Mouse (Mus musculus): ENCODE measurements at regions not wholly inside any gene's neighbourhood (a gene's known extent, or its start where the extent isn't known, plus 50 kb on each side); places are given as distances from the start of the nearest gene placed in this dataset.
"Not testable (repeated sequence)": the region's sequence is repeated elsewhere in the genome, so short reads cannot be mapped to it uniquely, and the experiment has no call there.

DNA sequence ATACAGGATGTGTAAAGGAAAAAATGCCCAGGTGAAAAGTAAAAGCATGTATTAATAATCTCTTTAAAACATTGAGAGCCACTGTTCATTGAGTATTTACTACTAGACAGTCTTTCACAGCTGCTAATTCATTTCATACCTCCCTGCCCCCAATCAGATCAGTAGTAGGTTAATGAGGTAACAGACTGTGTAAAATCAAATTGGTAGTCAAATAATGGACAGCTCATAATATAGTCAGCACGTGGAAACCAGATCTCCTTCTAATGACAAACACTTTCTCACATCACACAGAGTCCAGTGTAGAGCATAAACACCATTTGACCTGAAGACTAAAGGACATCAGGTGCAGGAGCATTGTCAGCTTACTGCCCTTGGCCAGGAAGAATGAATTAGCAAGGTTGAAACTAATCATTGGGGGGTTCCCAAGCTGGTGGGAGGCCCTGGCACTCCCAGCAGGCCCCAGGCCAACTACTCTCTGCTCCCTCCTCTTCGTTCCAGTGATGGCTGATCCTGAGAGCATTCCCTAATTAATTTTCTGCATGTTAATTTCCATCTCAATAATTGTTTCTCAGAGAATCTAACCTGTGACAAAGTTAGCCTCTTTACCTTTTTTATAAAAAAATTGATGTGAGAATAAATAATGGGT, 190.6 kb upstream of the Bet1 start:
- no peak for DNase-seq (ENCODE audit: low spot score)
- no peaks in the 10 kb centered on the region for H3K27me3 ChIP-seq (ENCODE audit: low read depth, poor library complexity, severe bottlenecking)
- no peaks in the 10 kb centered on the region for H3K4me1 ChIP-seq
- H3K9me3 ChIP-seq (replicated peaks) = no peaks in the 10 kb centered on the region
- no peak overlapping the region for H3K4me3 ChIP-seq
- 61% methylated on average over 2 of the region's 2 CpGs for WGBS
- H3K36me3 ChIP-seq = no peaks in the 10 kb centered on the region
- no peak overlapping the region for H3K27ac ChIP-seq (replicated peaks)

DNA sequence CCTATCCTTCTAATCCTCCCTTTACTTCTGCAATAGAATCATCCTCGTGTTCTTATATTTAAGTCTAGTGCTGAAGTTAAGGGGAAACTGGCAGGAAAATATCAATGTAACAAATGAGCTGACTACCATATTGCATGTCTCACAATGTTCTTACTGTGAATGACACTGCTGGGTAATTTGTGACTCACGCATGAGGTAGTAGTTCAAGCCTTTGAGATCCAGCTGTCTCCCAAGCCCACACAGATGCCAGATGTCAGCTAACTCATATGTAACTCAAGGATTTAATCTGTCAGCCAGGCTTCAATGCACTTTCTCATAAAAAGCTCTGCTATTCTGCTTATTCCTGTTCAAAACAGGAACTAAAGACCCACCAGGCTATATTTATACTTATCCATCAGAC, 204.6 kb upstream of the Bet1 start:
- no peak for DNase-seq (ENCODE audit: low spot score)
- WGBS = 93% methylated on average over 2 of the region's 2 CpGs
- Histone ChIP-seq H3K4me1 (no peaks in the 10 kb centered on the region), H3K36me3 (no peaks in the 10 kb centered on the region), H3K9me3 (replicated peaks) (no peaks in the 10 kb centered on the region), H3K27ac (replicated peaks) (no peak overlapping the region), H3K27me3 (ENCODE audit: low read depth, poor library complexity, severe bottlenecking) (no peaks in the 10 kb centered on the region), H3K4me3 (no peak overlapping the region)

DNA sequence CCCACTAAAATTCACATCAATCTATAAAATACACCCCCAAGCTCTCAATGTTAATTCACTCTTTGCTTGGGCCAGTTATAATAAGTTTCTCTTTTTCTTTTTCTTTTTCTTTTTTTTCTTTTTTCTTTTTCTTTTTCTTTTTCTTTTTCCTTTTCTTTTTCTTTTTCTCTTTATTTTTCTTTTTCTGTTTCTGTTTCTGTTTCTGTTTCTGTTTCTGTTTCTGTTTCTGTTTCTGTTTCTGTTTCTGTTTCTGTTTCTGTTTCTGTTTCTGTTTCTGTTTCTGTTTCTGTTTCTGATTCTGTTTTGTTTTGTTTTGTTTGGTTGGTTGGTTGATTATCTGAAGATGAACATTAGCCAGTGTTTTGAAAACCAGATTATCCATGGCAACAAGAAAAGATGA, 201.2 kb upstream of the Col1a2 start:
- DNase-seq (ENCODE audit: low spot score); H3K27ac ChIP-seq (replicated peaks); H3K9me3 ChIP-seq (replicated peaks); H3K36me3 ChIP-seq; H3K4me3 ChIP-seq; H3K27me3 ChIP-seq (ENCODE audit: low read depth, poor library complexity, severe bottlenecking); H3K4me1 ChIP-seq: not testable (repeated sequence)

DNA sequence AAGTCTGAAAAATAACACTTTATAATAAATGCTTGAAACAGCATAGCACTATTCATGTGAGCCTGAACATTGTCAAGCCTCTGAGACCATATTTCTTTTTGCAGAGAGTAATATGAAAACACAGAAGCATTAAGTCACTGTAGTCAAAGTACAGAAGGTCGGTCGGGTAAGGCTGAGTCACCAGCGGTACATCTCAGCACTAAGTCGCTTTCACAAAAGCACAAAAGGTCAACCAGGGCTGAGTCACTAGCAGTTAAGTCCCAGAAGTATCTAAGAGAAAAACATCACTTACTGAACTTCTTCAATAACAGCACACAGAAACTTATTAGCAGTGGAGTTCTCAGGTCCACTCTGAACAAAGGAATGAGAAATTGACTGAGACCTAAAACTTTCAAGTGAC, 154.7 kb upstream of the Col1a2 start:
- 89% methylated on average over 4 of the region's 4 CpGs for WGBS
- no peaks in the 10 kb centered on the region for H3K9me3 ChIP-seq (replicated peaks)
- no peak overlapping the region for H3K4me3 ChIP-seq
- H3K36me3 ChIP-seq = no peaks in the 10 kb centered on the region
- no peak for DNase-seq (ENCODE audit: low spot score)
- no peaks in the 10 kb centered on the region for H3K4me1 ChIP-seq
- no peaks in the 10 kb centered on the region for H3K27me3 ChIP-seq (ENCODE audit: low read depth, poor library complexity, severe bottlenecking)
- no peak overlapping the region for H3K27ac ChIP-seq (replicated peaks)

DNA sequence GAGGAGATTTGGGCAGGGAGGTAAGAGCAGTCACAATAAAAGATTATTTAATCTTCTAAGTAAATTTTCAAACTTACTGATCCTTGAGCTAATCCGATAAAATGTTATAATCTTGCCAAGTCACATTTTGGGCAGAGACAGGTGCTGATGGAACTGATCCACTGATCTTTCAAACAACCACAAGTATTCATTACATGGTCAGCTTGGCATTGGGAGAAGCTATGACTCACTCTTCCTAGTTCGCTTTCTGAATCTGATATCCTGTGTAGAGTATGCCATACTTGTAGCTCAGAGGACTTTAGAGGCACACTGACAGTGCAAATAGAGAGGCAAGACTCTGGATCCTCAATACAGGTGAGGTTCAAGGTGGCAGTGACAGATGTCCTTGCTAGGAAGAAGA, 142.4 kb upstream of the Col1a2 start:
- no peaks in the 10 kb centered on the region for H3K27me3 ChIP-seq (ENCODE audit: low read depth, poor library complexity, severe bottlenecking)
- H3K4me1 ChIP-seq = no peaks in the 10 kb centered on the region
- DNase-seq (ENCODE audit: low spot score) = no peak
- no peak overlapping the region for H3K27ac ChIP-seq (replicated peaks)
- H3K4me3 ChIP-seq = no peak overlapping the region
- H3K9me3 ChIP-seq (replicated peaks) = no peaks in the 10 kb centered on the region
- WGBS = 93% methylated on average over 2 of the region's 2 CpGs
- H3K36me3 ChIP-seq = no peaks in the 10 kb centered on the region

DNA sequence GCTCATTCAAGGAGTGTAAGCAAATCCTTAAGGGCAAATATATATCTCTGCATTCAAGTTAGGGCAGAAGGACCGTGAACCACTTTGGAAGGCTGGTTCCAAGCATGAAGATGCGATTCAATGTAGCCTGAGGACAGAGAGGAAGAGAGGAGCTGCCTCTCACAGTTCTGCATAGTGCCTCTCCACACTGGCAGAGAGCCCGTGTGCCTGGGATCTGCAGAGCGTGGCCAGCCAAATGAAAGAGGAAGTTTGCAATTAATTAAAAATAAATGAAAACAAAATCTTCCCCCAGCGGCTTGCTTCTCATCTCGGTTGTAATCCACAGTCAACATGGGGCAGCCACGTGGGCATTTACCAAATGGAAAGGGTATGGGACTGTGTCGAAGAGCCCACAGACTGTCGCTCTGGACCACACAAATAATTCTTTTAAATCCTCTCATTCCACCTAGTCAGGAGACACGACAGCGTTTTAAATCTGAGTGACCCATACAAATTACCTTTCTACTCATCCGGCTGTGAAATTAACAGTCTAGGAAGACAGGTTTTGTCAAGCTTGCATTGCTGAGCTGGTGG, 129.1 kb upstream of the Col1a2 start:
- Histone ChIP-seq H3K27ac (replicated peaks) (no peak overlapping the region), H3K36me3 (no peaks in the 10 kb centered on the region), H3K4me3 (no peak overlapping the region), H3K4me1 (no peaks in the 10 kb centered on the region), H3K9me3 (replicated peaks) (no peaks in the 10 kb centered on the region), H3K27me3 (ENCODE audit: low read depth, poor library complexity, severe bottlenecking) (no peaks in the 10 kb centered on the region)
- WGBS = 81% methylated on average over 12 of the region's 12 CpGs
- DNase-seq (ENCODE audit: low spot score) = no peak

DNA sequence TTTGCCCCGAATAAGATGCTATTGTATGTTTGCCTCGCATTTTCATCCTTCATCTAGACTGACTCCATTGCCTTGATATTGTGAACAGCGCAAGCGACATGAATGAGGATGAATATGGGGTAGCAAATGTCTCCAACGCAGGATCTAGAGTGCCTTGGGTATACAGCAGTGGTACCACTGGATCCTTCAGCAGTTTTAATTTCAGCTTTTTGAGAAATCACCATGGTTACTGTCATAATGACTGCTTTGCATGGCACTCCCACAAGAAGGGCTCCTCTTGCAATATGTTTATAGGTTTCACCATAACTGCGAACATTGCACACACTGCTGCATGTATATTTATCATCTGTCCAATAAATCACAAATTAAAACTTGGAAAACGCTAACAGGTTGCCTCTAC, 107.8 kb upstream of the Col1a2 start:
- no peaks in the 10 kb centered on the region for H3K36me3 ChIP-seq
- H3K27ac ChIP-seq (replicated peaks) = no peak overlapping the region
- no peak overlapping the region for H3K4me3 ChIP-seq
- DNase-seq (ENCODE audit: low spot score) = no peak
- peaks cover 19% of the 10 kb centered on the region for H3K4me1 ChIP-seq
- 91% methylated on average over 7 of the region's 7 CpGs for WGBS
- H3K27me3 ChIP-seq (ENCODE audit: low read depth, poor library complexity, severe bottlenecking) = no peaks in the 10 kb centered on the region
- H3K9me3 ChIP-seq (replicated peaks) = no peaks in the 10 kb centered on the region

DNA sequence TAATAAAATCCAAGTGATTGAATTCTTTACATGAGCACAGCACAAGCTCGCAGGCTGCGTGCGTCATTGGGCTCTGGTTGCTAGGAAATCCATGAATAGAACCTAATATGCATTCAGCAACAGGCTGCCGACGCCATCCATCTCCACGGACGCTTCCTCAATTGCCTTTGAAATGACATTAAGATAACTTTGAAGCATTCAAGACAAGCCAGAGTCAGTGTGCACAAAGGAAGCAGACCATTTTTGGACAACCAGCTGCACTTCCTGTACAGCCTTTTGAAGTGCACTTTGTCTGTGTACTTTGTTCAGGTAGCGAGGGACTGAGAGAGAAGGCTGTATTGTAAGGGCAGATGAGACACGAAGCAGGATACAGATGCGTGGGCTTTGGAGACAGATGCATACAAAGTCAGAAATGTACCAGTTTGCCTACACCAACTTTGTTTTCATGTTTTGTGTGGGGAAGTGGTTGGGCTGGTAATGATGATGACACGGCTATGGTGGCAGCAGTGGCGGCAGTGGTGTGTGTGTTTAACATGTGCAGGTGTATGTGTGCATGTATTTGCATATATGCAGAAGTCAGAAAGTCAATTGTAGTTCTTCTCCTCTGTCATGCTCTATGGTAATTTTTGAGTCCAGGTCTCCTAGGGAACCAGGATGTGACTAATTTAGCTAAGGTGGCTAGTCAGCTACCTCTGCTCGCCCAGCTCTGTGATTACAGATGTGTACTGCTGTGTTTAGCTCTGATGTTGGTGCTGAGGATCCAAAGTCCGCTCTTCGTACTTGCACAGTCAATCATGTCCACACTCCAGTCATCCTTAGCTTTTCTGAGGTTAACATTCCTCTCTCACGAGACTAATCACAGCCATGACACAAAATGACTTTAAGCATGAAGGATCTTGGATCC, 106.7 kb upstream of the Col1a2 start:
- H3K4me3 ChIP-seq = no peak overlapping the region
- no peak overlapping the region for H3K27ac ChIP-seq (replicated peaks)
- WGBS = 62% methylated on average over 16 of the region's 16 CpGs
- peak; percentile 27 for DNase-seq (ENCODE audit: low spot score)
- H3K36me3 ChIP-seq = no peaks in the 10 kb centered on the region
- no peaks in the 10 kb centered on the region for H3K27me3 ChIP-seq (ENCODE audit: low read depth, poor library complexity, severe bottlenecking)
- H3K9me3 ChIP-seq (replicated peaks) = no peaks in the 10 kb centered on the region
- H3K4me1 ChIP-seq = peaks cover 19% of the 10 kb centered on the region

DNA sequence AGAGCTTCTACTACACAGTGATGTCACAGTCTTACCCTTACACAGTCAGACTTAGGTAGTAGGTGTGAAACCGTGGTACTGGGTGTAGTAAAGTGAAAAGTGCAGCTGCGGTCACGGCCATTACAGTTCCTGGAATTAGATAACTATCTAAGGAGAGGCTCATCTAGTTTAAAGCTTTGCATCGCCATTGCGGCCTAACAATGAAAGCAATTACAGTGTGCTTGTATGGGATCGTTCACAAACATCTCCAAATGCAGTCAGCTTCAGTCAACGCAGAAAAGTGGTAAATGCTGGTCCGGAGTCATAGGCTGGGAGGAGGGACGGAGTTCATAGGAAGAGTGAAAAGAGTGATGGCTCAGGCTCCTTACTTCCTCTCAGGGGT, 106.0 kb upstream of the Col1a2 start:
- peaks cover 19% of the 10 kb centered on the region for H3K4me1 ChIP-seq
- H3K27ac ChIP-seq (replicated peaks) = no peak overlapping the region

DNA sequence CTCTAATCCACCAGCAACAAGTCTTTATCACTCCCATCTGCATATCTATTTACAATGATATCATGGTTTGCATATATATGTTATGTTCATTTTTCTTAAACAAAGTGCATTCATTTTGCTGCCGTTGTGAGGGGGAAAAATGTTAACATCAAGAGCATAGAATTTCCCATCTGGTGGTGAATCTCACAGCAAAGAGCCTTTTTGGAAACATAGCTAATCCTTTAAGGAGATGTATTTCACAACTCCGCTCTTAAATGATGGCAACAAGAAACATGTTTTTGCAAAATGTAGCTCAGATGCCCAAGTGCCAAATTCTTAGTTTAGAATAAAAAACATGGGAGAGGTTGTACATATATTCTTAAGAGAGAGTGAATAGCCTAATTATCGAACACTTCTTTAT, 99.3 kb upstream of the Col1a2 start:
- Histone ChIP-seq H3K27ac (replicated peaks) (no peak overlapping the region), H3K4me3 (no peak overlapping the region), H3K9me3 (replicated peaks) (no peaks in the 10 kb centered on the region), H3K36me3 (no peaks in the 10 kb centered on the region), H3K27me3 (ENCODE audit: low read depth, poor library complexity, severe bottlenecking) (no peaks in the 10 kb centered on the region), H3K4me1 (no peaks in the 10 kb centered on the region)
- DNase-seq (ENCODE audit: low spot score) = no peak
- WGBS = 96% methylated on average over 3 of the region's 3 CpGs

More for the DNA sequence above, 106.0 kb upstream of the Col1a2 start:
- no peaks in the 10 kb centered on the region for H3K36me3 ChIP-seq
- 91% methylated on average over 9 of the region's 9 CpGs for WGBS
- H3K9me3 ChIP-seq (replicated peaks) = no peaks in the 10 kb centered on the region
- no peak for DNase-seq (ENCODE audit: low spot score)
- no peaks in the 10 kb centered on the region for H3K27me3 ChIP-seq (ENCODE audit: low read depth, poor library complexity, severe bottlenecking)
- no peak overlapping the region for H3K4me3 ChIP-seq

DNA sequence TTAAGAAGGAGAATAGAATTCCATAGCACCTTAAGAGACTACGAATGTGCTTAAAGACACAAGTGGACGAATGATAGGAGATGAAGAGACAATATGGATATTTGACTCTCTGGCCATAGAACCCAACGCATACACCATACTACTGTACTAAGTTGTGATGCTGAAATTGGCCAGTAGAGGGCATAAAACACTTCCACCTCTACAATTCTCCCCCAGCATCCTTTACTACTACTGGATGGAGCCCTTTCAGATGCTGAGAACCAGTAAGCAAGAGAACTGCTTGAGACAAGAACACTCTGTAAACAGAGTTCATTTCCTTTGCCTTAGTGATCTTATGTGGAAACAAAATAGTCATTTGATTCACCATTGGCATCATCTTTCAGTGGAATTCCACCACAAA, 96.9 kb upstream of the Col1a2 start:
- 54% methylated on average over 3 of the region's 3 CpGs for WGBS
- Histone ChIP-seq H3K4me3 (no peak overlapping the region), H3K9me3 (replicated peaks) (no peaks in the 10 kb centered on the region), H3K4me1 (no peaks in the 10 kb centered on the region), H3K36me3 (no peaks in the 10 kb centered on the region), H3K27me3 (ENCODE audit: low read depth, poor library complexity, severe bottlenecking) (no peaks in the 10 kb centered on the region), H3K27ac (replicated peaks) (no peak overlapping the region)
- DNase-seq (ENCODE audit: low spot score) = no peak

DNA sequence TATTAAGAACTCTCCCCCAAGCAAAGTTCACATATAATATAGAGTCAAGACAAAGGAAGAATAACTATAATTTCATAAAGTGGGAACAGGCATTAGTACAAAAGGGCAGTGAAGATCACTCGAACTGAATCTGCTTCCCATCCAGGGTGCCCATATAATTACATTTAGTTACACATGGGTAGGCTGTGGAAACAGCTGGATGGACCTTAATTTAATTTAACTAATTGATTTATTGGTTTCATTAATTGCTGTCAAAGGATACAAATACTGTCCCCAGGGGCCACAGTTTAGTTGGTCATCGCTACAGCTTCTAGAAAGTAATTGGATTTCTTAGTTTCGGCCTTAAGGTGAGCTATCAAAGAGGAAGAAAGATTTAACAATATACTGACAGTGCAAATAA, 91.4 kb upstream of the Col1a2 start:
- WGBS = 78% methylated on average over 3 of the region's 3 CpGs
- no peak for DNase-seq (ENCODE audit: low spot score)
- no peak overlapping the region for H3K4me3 ChIP-seq
- no peak overlapping the region for H3K27ac ChIP-seq (replicated peaks)
- no peaks in the 10 kb centered on the region for H3K36me3 ChIP-seq
- H3K9me3 ChIP-seq (replicated peaks) = no peaks in the 10 kb centered on the region
- H3K27me3 ChIP-seq (ENCODE audit: low read depth, poor library complexity, severe bottlenecking) = no peaks in the 10 kb centered on the region
- H3K4me1 ChIP-seq = no peaks in the 10 kb centered on the region; the same call in 1 of the 2 replicates

DNA sequence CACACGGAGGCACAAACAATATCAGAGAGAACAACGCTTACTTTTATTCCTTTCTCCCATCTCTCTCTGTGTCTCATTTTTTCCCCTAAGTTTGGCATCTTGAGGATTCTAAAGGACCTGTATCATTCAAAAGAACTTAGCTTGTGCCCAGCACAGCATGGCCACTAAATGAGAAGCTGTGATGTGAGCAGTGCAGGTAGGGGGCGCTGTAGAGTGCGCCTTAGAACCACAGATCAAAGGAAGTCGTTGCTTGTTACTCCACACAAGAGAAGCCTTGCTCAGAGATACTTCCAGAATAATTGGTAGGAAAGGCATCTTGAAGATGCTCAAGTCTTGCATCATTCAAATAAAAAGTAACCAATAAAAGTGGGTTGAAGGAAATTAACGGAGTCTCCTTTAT, 90.4 kb upstream of the Col1a2 start:
- H3K4me3 ChIP-seq = no peak overlapping the region
- no peaks in the 10 kb centered on the region; the same call in 1 of the 2 replicates for H3K4me1 ChIP-seq
- H3K36me3 ChIP-seq = no peaks in the 10 kb centered on the region
- no peaks in the 10 kb centered on the region for H3K27me3 ChIP-seq (ENCODE audit: low read depth, poor library complexity, severe bottlenecking)
- peak; percentile 44 for DNase-seq (ENCODE audit: low spot score)
- no peaks in the 10 kb centered on the region for H3K9me3 ChIP-seq (replicated peaks)
- 38% methylated on average over 6 of the region's 6 CpGs for WGBS
- H3K27ac ChIP-seq (replicated peaks) = no peak overlapping the region
